Mouse (Mus musculus): ENCODE data around the gene Rxfp2. TPM values are rescaled to one million over a fixed set of nuclear protein-coding genes. Genes with fewer than 3 reads are reported as not detected.

The Rxfp2 gene
- 0.35 TPM for polyA plus RNA-seq (2014; fragmentation: Illumina TruSeq; extraction: RNeasy Lipid Tissue Mini Kit (QIAGEN cat#74804); ENCODE audit: low read depth, low replicate concordance)

GRCm38 (mm10) chr5:150018656-150019055 lies at the start of gene Rxfp2:
Rxfp2 (plus strand) TSS chr5:150018675.

GRCm38 (mm10) chr5:150118455-150119241 lies 100.2 kb downstream of the Rxfp2 start, which contains the start of gene Fry:
Fry (plus strand) TSS chr5:150118645.

Other genes starting within 250 kb of the Rxfp2 start
- gene Fry, start 100.0 kb downstream of the Rxfp2 start, polyA plus RNA-seq (2014; fragmentation: Illumina TruSeq; extraction: RNeasy Lipid Tissue Mini Kit (QIAGEN cat#74804); ENCODE audit: low read depth, low replicate concordance) = 27.8 TPM

Measured in sigmoid colon, adult 10 weeks (tissue).